Mouse (Mus musculus) C2C12 (cell line): ENCODE results near the gene Ccdc142.

Source experiments
- CEBPB ChIP-seq: IDR thresholded peaks from one replicate; pipeline ENCODE4 v1.6.1; 2011; ENCODE audit warnings: low read depth, mild to moderate bottlenecking, control low read depth, moderate library complexity
- CTCF ChIP-seq: IDR thresholded peaks from one replicate; pipeline ENCODE4 v1.5.1; 2011; ENCODE audit not compliant: control insufficient read depth, insufficient read depth, insufficient read length
- USF1 ChIP-seq: IDR thresholded peaks from one replicate; pipeline ENCODE4 v1.6.1; 2011; ENCODE audit warnings: low read depth, mild to moderate bottlenecking, control low read depth, moderate library complexity

DNA sequence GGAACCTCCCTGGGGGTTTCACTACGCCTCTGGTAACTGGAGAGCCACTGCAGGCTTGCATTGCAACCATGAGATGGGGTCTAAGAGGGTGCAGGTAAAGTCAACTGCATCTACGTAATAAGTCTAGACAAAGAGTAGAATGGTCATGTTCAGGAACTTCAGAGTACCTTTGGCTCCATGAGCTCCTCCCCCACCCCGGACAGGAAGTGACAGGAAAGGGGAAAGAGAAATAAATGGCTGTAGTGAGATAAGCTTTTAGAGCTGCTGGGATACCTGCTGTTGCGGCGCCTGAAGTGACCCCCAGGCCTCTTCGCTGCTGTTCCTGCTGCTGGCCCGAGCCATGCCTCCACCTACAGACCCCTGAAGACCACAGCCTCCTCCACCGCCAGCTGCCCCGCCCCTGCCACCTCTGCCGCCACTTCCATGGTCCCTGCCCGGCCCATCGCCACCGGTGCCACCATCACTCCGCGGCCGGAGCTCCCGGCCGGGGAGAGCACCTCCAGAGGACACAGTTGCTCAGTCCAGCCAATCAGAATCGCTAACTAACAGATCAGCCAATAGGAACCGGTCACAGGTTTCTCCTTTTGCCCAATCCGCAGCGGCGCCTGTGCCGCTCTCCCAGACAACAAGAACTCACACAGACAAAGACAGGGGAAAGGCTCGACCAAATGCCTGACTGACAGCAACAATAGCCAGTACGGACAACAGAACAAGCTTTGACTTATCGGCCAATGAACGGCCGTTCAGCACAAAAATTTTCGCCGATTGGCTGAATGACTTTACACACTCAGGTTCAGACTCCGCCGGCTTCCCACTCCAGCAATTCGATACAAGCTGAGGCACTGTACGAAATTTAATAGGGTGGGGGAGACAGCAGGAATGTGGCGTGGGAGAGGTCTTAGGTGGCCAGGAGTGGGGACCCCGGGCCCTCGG lies 19.8 kb downstream of the Ccdc142 start, which contains the start of gene Wbp1:
- TF ChIP-seq USF1 = peak; percentile 4
- no peak for TF ChIP-seq CTCF
- TF ChIP-seq CEBPB = no peak
